Mouse (Mus musculus): ENCODE measurements around the gene Gpr37l1. TPM values are rescaled to one million over a fixed set of nuclear protein-coding genes. Genes with fewer than 3 reads are reported as not detected.

Gene Gpr37l1
- not detected in 2 replicates for polyA plus RNA-seq (2012; ENCODE audit: insufficient read depth, insufficient read length, low replicate concordance, missing spikeins)

GRCm38 (mm10) chr1:135167435-135167834, at the start of gene Gpr37l1:
Gene Gpr37l1, minus strand, starts transcription at chr1:135167681.
- 66% methylated on average over 11 of the region's 11 CpGs for WGBS
- peak within 1 kb of the TSS; percentile 71 for H3K27ac ChIP-seq (ENCODE audit: insufficient read depth, low read depth, low read length)
- H3K4me1 ChIP-seq (ENCODE audit: control insufficient read depth, insufficient read depth, low read length) = peaks cover 7% of the 10 kb centered on the region
- H3K4me3 ChIP-seq (ENCODE audit: insufficient read depth, low read depth, low read length) = peak within 1 kb of the TSS; percentile 36
- TF ChIP-seq POLR2A (IDR thresholded peaks at IDR 0.05; ENCODE audit: insufficient read depth, low read depth, low read length) = no peak

DNA sequence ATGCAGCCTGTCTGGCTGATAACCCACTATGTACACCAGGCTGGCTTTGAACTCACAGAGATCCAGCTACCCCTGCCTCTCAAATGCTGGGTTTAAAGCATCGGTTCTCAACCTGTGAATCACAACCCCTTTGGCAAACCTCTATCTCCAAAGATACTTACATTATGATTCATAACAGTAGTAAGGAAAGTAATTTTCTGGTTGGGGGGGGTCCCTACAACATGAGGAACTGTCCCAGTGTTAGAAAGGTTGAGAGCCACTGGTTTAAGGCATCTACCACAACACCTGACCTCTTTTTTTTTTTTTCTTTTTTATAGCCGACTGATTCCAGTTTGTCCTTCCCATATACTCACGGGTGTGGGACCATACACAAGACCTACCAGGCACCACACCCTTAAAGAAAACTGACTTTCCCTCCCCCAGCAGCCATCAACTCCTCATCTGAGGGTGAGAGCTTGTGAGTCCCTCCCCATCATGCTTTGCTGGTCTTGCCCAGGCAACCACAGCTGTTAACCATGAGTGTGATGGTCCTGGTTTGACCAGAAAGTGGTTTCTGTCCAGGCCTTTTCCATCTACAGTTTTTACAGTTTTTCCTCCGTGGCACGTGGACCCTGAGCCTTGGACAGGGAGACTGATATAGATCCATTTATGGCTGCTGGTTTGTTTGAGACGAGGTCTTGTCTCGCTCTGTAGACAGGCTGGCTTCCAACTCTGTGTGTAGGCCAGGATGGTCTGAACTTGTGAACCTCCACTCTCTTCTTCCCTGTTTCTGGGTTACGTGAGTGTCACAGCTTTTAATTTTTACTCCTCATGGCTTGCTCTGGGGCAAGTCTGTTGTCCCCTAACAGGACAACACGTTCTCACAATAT, 46.5 kb upstream of the Gpr37l1 start:
- no peaks in the 10 kb centered on the region for H3K4me1 ChIP-seq (ENCODE audit: control insufficient read depth, insufficient read depth, low read length)
- no peak for TF ChIP-seq POLR2A (IDR thresholded peaks at IDR 0.05; ENCODE audit: insufficient read depth, low read depth, low read length)
- no peak for TF ChIP-seq CTCF (IDR thresholded peaks at IDR 0.05; ENCODE audit: insufficient read depth, low read depth, low read length)
- no peak overlapping the region for H3K4me3 ChIP-seq (ENCODE audit: insufficient read depth, low read depth, low read length)
- no peak overlapping the region for H3K27ac ChIP-seq (ENCODE audit: insufficient read depth, low read depth, low read length)
- 89% methylated on average over 9 of the region's 9 CpGs for WGBS

GRCm38 (mm10) chr1:135210421-135210820, 42.9 kb upstream of the Gpr37l1 start:
- 55% methylated on average over 5 of the region's 5 CpGs for WGBS
- Histone ChIP-seq H3K4me3 (ENCODE audit: insufficient read depth, low read depth, low read length) (no peak overlapping the region), H3K4me1 (ENCODE audit: control insufficient read depth, insufficient read depth, low read length) (no peaks in the 10 kb centered on the region), H3K27ac (ENCODE audit: insufficient read depth, low read depth, low read length) (no peak overlapping the region)
- TF ChIP-seq POLR2A (IDR thresholded peaks at IDR 0.05; ENCODE audit: insufficient read depth, low read depth, low read length) (no peak), CTCF (IDR thresholded peaks at IDR 0.05; ENCODE audit: insufficient read depth, low read depth, low read length) (no peak)

GRCm38 (mm10) chr1:135208716-135209115, 41.2 kb upstream of the Gpr37l1 start:
- WGBS = 77% methylated on average over 9 of the region's 9 CpGs
- Histone ChIP-seq H3K4me3 (ENCODE audit: insufficient read depth, low read depth, low read length) (no peak overlapping the region), H3K27ac (ENCODE audit: insufficient read depth, low read depth, low read length) (no peak overlapping the region), H3K4me1 (ENCODE audit: control insufficient read depth, insufficient read depth, low read length) (no peaks in the 10 kb centered on the region)
- no peak for TF ChIP-seq POLR2A (IDR thresholded peaks at IDR 0.05; ENCODE audit: insufficient read depth, low read depth, low read length)
- no peak for TF ChIP-seq CTCF (IDR thresholded peaks at IDR 0.05; ENCODE audit: insufficient read depth, low read depth, low read length)

GRCm38 (mm10) chr1:135206586-135207339, 39.3 kb upstream of the Gpr37l1 start:
- 86% methylated on average over 14 of the region's 14 CpGs for WGBS
- H3K4me1 ChIP-seq (ENCODE audit: control insufficient read depth, insufficient read depth, low read length) = no peaks in the 10 kb centered on the region
- no peak overlapping the region for H3K4me3 ChIP-seq (ENCODE audit: insufficient read depth, low read depth, low read length)
- H3K27ac ChIP-seq (ENCODE audit: insufficient read depth, low read depth, low read length) = no peak overlapping the region
- no peak for TF ChIP-seq CTCF (IDR thresholded peaks at IDR 0.05; ENCODE audit: insufficient read depth, low read depth, low read length)
- no peak for TF ChIP-seq POLR2A (IDR thresholded peaks at IDR 0.05; ENCODE audit: insufficient read depth, low read depth, low read length)

GRCm38 (mm10) chr1:135205257-135205656, 37.8 kb upstream of the Gpr37l1 start:
- Histone ChIP-seq H3K4me1 (ENCODE audit: control insufficient read depth, insufficient read depth, low read length) (no peaks in the 10 kb centered on the region), H3K4me3 (ENCODE audit: insufficient read depth, low read depth, low read length) (no peak overlapping the region), H3K27ac (ENCODE audit: insufficient read depth, low read depth, low read length) (no peak overlapping the region)
- no peak for TF ChIP-seq POLR2A (IDR thresholded peaks at IDR 0.05; ENCODE audit: insufficient read depth, low read depth, low read length)
- TF ChIP-seq CTCF (IDR thresholded peaks at IDR 0.05; ENCODE audit: insufficient read depth, low read depth, low read length) = no peak
- WGBS = 89% methylated on average over 4 of the region's 4 CpGs

GRCm38 (mm10) chr1:135204196-135205126, 37.0 kb upstream of the Gpr37l1 start:
- Histone ChIP-seq H3K4me3 (ENCODE audit: insufficient read depth, low read depth, low read length) (no peak overlapping the region), H3K4me1 (ENCODE audit: control insufficient read depth, insufficient read depth, low read length) (peaks cover under 1% of the 10 kb centered on the region; the same call in 1 of the 2 replicates), H3K27ac (ENCODE audit: insufficient read depth, low read depth, low read length) (no peak overlapping the region)
- TF ChIP-seq CTCF (IDR thresholded peaks at IDR 0.05; ENCODE audit: insufficient read depth, low read depth, low read length) (no peak), POLR2A (IDR thresholded peaks at IDR 0.05; ENCODE audit: insufficient read depth, low read depth, low read length) (no peak)
- 64% methylated on average over 12 of the region's 12 CpGs for WGBS

DNA sequence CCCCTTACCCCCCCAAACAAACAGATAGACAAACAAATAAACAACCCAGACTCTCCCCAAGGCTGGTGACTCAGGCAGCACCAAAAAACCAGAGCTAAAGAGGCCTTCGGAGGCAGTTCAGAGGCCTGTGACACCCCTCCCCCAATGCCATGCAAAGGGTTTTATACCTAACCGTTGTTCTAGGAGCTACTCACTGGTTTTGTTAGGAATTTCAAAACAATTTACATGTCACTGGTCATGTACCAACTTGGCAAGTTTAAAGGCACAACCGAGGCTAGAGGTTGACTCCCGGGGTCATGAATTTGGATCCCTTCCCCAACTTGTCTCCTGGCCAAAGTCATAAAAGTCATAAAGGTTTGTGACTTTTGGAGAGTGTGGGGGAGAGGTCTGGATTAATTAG, 32.9 kb upstream of the Gpr37l1 start:
- peaks cover 3% of the 10 kb centered on the region; the same call in 1 of the 2 replicates for H3K4me1 ChIP-seq (ENCODE audit: control insufficient read depth, insufficient read depth, low read length)
- H3K27ac ChIP-seq (ENCODE audit: insufficient read depth, low read depth, low read length) = no peak overlapping the region
- H3K4me3 ChIP-seq (ENCODE audit: insufficient read depth, low read depth, low read length) = no peak overlapping the region
- 83% methylated on average over 4 of the region's 4 CpGs for WGBS
- no peak for TF ChIP-seq POLR2A (IDR thresholded peaks at IDR 0.05; ENCODE audit: insufficient read depth, low read depth, low read length)
- TF ChIP-seq CTCF (IDR thresholded peaks at IDR 0.05; ENCODE audit: insufficient read depth, low read depth, low read length) = no peak
